Mouse (Mus musculus) natural killer cell, adult 2 months (primary cell): ENCODE measurements at regions not wholly inside any gene's neighbourhood (a gene's known extent, or its start where the extent isn't known, plus 50 kb on each side); places are given as distances from the start of the nearest gene placed in this dataset.

Source experiments
- DNase-seq, 2 experiments: peaks; one replicate each; pipeline ENCODE4 v3.0.0; 2022; ENCODE audit warnings: low spot score in 2 of 2

DNA sequence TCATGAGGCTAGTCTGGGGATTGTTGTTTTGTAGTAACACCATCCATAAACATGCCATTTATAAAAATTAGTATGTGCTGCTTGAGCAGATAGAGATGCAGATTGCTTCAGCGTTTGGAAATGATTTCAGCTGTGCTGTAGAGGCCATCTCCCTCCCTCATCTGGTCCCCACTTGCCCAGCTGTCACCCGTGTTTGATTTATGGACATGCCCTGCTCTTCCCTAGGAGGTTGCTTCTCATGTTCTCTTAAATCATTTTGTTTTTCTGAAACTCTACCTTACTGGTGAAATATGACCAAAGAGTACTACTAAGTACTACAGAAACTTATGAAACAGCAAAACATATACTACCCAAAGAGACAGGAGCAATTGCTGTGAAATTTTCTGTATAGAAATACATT lies 284.7 kb upstream of the N6amt1 start:
- DNase-seq, result no peak

DNA sequence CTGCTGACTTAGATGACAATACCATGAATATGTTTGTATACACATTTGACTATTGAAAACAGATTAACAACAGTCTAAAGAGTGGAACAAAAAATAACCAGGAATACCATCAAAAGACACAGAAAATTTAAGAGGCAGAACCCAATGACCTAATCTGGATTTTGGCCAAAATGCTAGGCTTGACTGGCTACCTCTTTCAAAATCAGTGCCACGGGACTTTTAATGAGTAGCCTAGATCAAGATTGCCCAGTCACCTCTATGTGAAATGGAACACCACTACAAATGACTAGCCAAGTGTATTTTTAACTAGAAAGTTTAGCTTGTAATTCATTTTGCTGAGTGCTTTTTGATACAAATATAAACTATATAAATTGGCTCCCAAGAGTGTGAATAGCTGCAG lies 286.0 kb upstream of the N6amt1 start:
- no peak for DNase-seq

DNA sequence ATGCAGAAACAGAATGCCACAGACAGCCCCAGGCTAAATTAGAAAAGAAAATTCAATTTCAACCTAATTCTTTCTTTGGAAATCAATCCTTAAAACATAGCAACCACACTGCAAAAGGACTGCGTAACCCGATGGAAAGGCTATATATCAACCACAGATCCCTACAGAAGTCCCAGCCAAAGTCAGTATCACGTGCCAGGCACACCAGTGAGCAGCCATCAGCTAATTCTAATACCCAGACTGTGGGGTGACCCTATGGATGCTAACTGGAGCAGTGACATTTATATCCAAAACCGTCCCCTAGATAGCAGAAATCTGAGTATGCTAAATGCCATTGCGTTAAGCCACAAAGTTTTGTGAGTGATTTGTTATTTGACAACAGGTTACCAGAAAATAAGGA lies 286.5 kb upstream of the N6amt1 start:
- DNase-seq, result no peak

GRCm38 (mm10) chr16:87060473-87060872 lies 293.5 kb upstream of the N6amt1 start:
- DNase-seq, result no peak

GRCm38 (mm10) chr16:87049741-87050383 lies 304.1 kb upstream of the N6amt1 start:
- DNase-seq, result no peak

- DNase-seq, result no peak
Observed at GRCm38 (mm10) chr16:87044773-87045561, 309.0 kb upstream of the N6amt1 start.

DNA sequence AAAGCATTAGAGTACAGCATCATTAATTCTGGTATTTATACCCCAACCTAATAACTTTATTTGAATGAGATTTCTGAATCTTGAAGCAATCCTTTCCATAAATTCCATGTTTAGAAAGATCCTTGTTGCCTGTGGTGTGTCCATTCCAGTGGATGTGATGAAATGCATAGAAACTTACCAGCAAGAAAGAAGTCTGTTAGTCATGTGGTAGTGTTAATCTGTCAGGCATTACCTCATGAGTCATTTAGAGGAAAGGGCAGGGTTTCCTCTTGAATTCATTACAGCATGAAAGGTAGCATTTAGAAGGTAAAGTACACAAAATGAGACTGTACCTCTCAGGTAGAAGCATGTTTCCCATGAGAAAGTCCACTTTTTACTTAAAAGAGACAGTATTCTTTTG lies 310.3 kb upstream of the N6amt1 start:
- no peak for DNase-seq

- DNase-seq, result no peak
Observed at GRCm38 (mm10) chr16:87040366-87040765, 313.6 kb upstream of the N6amt1 start.

DNA sequence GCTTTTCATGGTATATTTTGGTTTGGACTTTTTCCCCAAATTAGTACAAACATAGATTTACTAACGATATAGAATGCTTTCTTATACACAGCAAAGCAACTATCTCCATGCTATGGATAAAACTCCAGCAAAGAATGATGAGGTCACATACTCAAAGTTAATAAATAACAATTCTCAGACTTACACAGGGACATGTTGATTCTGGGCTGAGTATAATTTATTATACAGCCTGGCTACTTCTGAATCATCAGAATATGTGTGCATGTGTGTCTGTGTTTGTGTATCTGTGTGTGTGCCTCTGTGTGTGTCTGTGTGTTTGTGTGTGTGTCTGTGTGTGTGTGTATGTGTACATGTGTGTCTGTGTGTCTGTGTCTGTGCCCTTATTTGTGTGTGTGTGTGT lies 314.1 kb upstream of the N6amt1 start:
- no peak for DNase-seq

DNA sequence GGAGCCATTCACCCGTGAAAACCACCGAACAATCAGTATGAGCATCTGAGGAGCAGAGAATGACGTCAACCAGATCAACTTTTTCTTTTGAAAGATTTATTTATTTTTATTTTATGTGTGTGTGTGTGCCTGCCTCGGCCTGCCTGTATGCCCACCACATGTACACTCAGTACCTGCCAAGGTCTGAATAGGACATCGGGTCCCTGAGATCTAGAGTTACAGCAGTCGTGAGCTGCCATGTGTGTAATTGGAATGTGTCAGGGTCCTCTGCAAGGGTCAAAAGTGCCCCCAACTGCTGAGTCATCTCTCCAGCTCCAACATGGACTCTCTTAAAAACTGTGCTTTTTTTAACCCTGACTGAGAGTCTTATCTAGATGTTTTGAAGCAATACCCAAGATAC lies 316.9 kb upstream of the N6amt1 start:
- no peak for DNase-seq

DNA sequence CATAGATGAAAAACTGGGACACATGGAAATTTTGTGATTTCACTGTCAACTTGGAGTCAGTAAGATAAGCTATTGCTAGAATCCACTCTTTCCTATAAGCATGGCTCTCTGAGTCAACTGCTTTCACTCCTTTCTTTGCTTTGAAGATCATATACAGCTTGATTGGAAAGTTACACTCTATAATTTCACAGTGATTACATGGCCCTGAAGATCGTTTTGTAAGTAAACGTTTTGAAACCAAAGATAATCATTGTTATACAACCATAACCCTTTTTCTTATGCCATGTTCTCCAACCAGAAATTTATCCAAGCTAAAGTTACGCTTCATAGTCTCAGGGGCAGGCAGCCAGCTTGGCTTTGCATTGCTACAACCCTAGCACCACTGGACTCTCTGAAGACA lies 322.1 kb upstream of the N6amt1 start:
- no peak for DNase-seq

DNA sequence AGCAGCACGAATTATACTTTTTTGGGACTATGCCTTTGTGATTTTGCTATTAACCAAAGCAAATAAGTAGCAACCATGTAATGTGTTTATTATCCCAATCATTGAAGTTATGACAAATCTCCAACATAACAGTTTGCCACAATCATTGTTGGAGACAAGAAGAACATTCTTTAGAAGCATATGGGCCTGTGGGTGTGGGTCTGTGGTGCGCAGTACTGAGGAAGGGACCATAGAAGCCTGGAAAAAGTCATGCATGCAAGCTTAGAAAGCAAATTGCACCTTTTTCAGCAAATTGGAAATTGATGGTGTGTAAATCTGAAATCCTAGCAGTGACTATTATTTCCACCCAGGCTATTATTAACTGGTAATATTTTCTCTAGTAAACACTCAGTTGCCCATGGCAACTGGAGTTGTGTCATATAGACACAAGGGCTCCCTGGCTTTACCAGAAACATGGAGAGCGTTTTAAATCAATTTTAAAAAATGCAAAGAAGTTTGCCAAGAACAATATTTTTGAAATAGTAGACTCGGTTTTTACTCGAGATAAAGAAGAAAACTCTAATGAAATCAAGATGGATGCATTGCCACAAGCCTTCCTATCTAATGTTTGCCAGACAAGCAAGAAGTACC lies 325.4 kb upstream of the N6amt1 start:
- no peak for DNase-seq

DNA sequence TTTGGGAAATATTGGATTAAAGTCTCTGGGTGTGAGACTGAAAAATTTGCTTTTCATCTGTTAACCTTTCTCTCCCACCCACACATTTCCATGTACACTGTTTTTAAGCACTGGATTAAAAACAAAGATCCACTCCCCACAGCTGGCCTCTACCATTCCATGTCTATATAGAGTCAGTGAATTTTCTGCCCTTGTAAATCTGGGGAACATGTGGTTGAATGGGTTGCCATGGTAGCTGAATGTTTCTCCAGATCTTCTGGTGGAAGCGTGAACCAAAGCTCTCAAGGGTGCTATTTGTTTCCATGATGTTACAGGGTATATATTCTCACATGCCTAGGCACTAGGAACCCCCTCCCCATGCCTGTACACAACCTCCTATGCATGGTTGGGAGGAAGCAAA lies 326.4 kb upstream of the N6amt1 start:
- DNase-seq, result no peak

- no peak for DNase-seq
Observed at GRCm38 (mm10) chr16:87022041-87022440, 331.9 kb upstream of the N6amt1 start.

DNA sequence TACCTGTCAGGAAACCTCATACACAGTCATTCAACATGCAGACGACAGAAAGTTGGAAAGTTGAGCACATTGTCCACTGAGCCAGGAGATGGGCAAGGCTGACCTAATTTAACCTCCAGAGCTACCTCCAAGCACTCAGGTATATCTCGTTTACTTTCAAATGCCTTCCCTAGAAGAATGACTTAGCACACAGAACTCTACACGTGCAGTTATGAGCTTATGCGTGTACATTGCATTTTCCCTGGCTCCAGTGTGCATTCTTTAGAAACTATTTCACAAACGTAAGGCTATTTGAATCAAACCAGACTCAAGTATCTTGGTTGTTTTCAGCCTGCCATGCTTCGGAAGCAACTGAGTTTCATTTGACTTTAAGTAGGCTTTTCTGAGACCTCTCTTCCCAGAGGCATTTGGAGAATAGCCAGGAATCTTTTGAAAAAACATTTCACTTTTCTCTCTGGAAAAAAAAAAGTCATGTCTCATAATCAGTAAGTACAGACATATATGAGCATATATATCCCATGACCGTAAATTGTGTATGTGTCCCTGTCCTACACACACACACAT lies 336.8 kb upstream of the N6amt1 start:
- DNase-seq, result no peak

DNA sequence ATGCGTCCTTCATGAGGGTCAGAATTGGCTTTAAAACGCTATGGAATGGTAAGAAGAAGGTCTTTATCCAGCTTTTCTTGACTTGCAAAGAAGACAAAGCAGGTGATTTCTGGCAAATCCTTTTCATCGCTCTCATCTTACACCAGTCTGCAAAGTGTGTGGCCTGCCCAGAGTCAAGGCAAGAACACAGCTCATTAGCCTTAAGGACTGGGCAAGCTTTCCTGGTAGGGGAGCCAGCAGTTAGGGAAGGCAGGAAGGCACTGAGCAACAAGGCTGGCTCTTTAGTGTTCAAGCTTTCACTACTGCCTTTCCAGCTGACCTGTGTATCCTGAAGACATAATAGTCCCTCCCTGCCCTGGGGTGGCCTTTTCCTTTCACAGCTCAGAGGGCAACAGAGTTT lies 352.4 kb upstream of the N6amt1 start:
- DNase-seq, result no peak

GRCm38 (mm10) chr16:87001135-87001534 lies 352.9 kb upstream of the N6amt1 start:
- DNase-seq, result no peak

DNA sequence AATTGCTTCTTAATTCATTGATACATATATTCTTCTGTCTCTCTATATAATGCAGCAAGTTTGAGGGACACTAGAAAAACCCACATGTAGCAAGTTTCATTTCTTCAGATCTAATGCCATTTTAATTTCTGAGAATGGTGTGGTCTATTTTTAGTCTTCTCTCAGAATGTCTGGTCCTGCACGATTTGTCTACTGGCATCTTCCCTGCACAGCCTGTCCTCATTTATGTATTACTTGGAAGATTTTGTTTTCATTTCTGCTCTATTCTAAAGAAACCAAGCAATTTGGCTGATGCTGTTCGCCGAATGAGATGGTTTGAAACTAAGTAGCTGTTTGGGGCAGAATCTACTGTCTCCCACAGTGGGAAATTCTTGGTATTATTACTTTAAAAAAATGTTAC lies 382.3 kb upstream of the N6amt1 start:
- DNase-seq, result no peak

DNA sequence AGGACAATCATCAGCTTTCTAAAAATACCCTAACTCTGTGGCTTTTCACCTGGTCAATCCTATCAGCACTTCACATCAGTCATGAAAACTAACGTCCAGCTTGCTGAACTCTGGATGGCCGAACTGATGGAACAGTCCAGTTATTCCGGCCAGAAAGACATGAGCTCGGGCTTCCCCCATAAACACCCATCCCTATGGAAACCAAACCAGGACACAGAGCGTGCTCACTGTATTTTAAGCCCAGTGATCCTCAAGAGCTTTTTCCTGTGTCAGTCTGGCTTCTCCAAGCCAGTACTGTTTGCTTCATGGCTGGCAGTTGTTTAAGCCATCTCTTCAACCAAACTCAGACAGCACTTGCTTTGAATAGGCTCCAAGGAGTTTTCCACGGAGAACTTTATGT lies 404.3 kb upstream of the N6amt1 start:
- no peak for DNase-seq

- DNase-seq, result no peak
Observed at GRCm38 (mm10) chr16:86945531-86946144, 408.3 kb upstream of the N6amt1 start.

DNA sequence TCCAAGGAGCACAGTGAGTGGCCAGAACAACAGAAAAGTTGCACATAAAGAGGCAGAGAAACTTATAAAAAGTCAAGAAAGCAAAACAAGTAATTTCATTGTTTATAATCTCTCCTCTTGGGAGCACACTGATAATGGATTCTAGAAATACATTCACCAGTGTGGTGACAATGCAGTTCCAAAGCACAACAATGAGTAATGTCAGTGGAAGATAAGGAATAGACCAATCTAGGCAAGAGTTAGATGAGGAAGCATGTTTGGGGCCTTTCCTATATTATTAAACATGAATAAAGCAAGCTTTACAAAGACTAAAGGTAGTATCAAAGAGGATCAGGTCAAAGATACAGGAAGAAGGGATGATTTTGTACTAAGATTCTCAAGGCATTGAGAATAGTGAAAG lies 408.9 kb upstream of the N6amt1 start:
- DNase-seq, result no peak

DNA sequence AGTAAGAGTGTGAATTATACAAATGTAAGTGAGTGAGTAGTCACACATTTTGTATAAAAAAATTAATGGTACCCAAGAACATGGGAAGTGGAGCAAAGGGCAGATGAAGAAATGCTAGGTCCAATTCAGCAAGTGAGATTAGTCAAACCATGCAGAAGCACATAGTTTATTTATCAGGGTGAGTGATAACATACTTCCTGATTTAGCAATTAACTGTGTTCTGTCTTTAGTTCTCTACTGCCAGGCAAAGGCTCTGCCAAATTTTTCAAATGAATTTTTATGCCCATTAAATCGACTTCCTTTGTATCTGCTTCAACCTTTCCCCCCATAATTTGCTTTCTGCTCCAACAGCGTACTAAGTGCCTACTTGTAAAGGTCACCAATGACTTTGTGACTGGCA lies 419.0 kb upstream of the N6amt1 start:
- DNase-seq, result no peak
